Mouse (Mus musculus): Measurements from ENCODE around the gene Ccdc39. TPM values are rescaled to one million over a fixed set of nuclear protein-coding genes. Genes with fewer than 3 reads are reported as not detected.
A peak's percentile ranks its signal among the peaks of the same experiment; 100 is the strongest.

The Ccdc39 gene
- polyA plus RNA-seq (2016; fragmentation: Nextera tagmentation; extraction: Ambion mirVana) = 5.4 and 6.2 TPM in 2 replicates

GRCm38 (mm10) chr3:33843801-33844632, at the start of gene Ccdc39:
Gene Ccdc39, minus strand, starts transcription at chr3:33844310.
- H3K27me3 ChIP-seq = no peaks in the 10 kb centered on the region
- H3K4me1 ChIP-seq (replicated peaks) = peaks cover 5% of the 10 kb centered on the region
- 7% methylated on average over 26 of the region's 26 CpGs for WGBS
- H3K27ac ChIP-seq = no peak within 1 kb of the TSS
- peak within 1 kb of the TSS; percentile 88 for H3K4me2 ChIP-seq
- peak within 1 kb of the TSS; percentile 69 for H3K9ac ChIP-seq (replicated peaks)
- ATAC-seq (ENCODE audit: insufficient number of reproducible peaks, insufficient read depth, low FRiP score, low TSS enrichment, low read depth) = peak; percentile 75
- H3K4me3 ChIP-seq (replicated peaks) = peak within 1 kb of the TSS; percentile 54
- no peaks in the 10 kb centered on the region for H3K9me3 ChIP-seq
- H3K36me3 ChIP-seq = no peaks in the 10 kb centered on the region

DNA sequence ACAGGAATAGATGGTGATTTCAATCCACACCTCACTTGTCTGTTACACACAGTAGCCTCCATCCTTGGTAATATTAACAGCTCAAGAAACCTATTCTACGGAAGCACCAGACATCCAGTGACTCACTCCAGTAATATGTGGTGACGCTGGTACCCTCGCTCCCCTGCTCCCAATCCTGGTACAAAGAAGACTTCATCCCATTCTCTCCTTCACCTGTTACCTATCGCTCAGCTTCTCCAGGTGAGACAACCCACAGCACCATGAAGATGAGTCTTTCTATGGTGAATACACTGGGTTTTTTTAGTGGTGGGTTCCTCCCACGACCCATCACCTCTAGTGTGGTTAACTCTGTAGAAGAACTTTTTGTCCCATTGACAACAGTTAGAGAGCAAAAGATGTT, 49.3 kb upstream of the Ccdc39 start:
- Histone ChIP-seq H3K9me3 (no peaks in the 10 kb centered on the region), H3K4me3 (replicated peaks) (no peak overlapping the region), H3K27ac (no peak overlapping the region), H3K4me1 (replicated peaks) (no peaks in the 10 kb centered on the region; the same call in 1 of the 2 replicates), H3K9ac (replicated peaks) (no peak overlapping the region), H3K36me3 (no peaks in the 10 kb centered on the region), H3K4me2 (no peak overlapping the region), H3K27me3 (no peaks in the 10 kb centered on the region)
- 90% methylated on average over 5 of the region's 5 CpGs for WGBS
- ATAC-seq (ENCODE audit: insufficient number of reproducible peaks, insufficient read depth, low FRiP score, low TSS enrichment, low read depth) = no peak

GRCm38 (mm10) chr3:33887438-33887837, 43.3 kb upstream of the Ccdc39 start:
- H3K9ac ChIP-seq (replicated peaks) = no peak overlapping the region
- no peak for ATAC-seq (ENCODE audit: insufficient number of reproducible peaks, insufficient read depth, low FRiP score, low TSS enrichment, low read depth)
- no peaks in the 10 kb centered on the region; the same call in 1 of the 2 replicates for H3K4me1 ChIP-seq (replicated peaks)
- H3K4me2 ChIP-seq = no peak overlapping the region
- H3K36me3 ChIP-seq = no peaks in the 10 kb centered on the region
- no peaks in the 10 kb centered on the region for H3K27me3 ChIP-seq
- H3K27ac ChIP-seq = no peak overlapping the region
- 22% methylated on average over 8 of the region's 8 CpGs for WGBS
- no peaks in the 10 kb centered on the region for H3K9me3 ChIP-seq
- no peak overlapping the region for H3K4me3 ChIP-seq (replicated peaks)

DNA sequence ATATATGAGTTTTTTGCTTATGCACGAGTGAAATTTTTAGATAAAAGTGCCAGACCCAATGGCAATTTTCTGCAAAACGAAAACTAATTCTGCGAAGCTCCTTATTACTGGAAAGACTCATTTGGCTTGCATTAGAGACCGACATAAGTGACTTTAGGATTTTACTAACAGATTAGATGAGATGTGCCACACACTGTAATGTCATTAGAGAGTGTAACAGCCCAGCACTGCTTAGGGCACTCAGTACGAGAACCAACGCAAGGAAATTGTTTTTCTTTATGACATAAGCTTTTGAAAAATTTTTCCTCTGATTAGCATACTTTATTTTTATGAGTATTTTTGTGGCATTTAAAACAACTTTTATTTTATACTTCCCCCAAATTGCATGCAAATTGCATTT, 39.0 kb upstream of the Ccdc39 start:
- H3K4me3 ChIP-seq (replicated peaks) = no peak overlapping the region
- H3K9me3 ChIP-seq = no peaks in the 10 kb centered on the region
- no peak overlapping the region for H3K9ac ChIP-seq (replicated peaks)
- 82% methylated on average over 6 of the region's 6 CpGs for WGBS
- no peaks in the 10 kb centered on the region for H3K4me1 ChIP-seq (replicated peaks)
- no peaks in the 10 kb centered on the region for H3K27me3 ChIP-seq
- no peak overlapping the region for H3K4me2 ChIP-seq
- no peak for ATAC-seq (ENCODE audit: insufficient number of reproducible peaks, insufficient read depth, low FRiP score, low TSS enrichment, low read depth)
- H3K36me3 ChIP-seq = no peaks in the 10 kb centered on the region
- no peak overlapping the region for H3K27ac ChIP-seq

- H3K9me3 ChIP-seq = no peaks in the 10 kb centered on the region
- no peak for ATAC-seq (ENCODE audit: insufficient number of reproducible peaks, insufficient read depth, low FRiP score, low TSS enrichment, low read depth)
- no peaks in the 10 kb centered on the region for H3K4me1 ChIP-seq (replicated peaks)
- no peak overlapping the region for H3K27ac ChIP-seq
- WGBS = 82% methylated on average over 2 of the region's 2 CpGs
- no peak overlapping the region for H3K4me3 ChIP-seq (replicated peaks)
- H3K36me3 ChIP-seq = no peaks in the 10 kb centered on the region
- no peaks in the 10 kb centered on the region for H3K27me3 ChIP-seq
- no peak overlapping the region for H3K4me2 ChIP-seq
- H3K9ac ChIP-seq (replicated peaks) = no peak overlapping the region
Measured at GRCm38 (mm10) chr3:33882695-33883094, 38.6 kb upstream of the Ccdc39 start.

DNA sequence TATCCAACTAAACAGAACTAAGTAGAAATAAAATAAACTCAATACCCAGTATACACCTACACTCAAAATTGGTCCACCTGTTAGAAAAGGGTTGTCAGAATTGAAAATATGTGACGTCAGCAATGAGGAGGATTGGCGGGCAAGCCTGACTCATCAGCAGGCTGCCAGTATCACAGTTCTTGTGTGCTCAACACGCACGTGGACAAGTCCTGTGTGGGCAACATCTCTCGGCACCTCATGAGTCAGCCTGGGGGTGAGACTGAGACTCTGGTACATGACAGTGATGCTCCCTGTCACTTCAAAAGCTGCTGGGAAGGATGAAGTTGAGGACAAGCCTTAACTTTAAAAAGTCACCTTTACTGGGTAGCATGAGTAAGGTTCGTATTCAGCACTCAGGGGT, 34.6 kb upstream of the Ccdc39 start:
- no peak overlapping the region for H3K9ac ChIP-seq (replicated peaks)
- no peak overlapping the region for H3K4me2 ChIP-seq
- ATAC-seq (ENCODE audit: insufficient number of reproducible peaks, insufficient read depth, low FRiP score, low TSS enrichment, low read depth) = no peak
- no peaks in the 10 kb centered on the region for H3K9me3 ChIP-seq
- H3K4me3 ChIP-seq (replicated peaks) = no peak overlapping the region
- no peaks in the 10 kb centered on the region for H3K36me3 ChIP-seq
- no peak overlapping the region for H3K27ac ChIP-seq
- H3K27me3 ChIP-seq = no peaks in the 10 kb centered on the region
- no peaks in the 10 kb centered on the region for H3K4me1 ChIP-seq (replicated peaks)
- WGBS = 85% methylated on average over 6 of the region's 6 CpGs

DNA sequence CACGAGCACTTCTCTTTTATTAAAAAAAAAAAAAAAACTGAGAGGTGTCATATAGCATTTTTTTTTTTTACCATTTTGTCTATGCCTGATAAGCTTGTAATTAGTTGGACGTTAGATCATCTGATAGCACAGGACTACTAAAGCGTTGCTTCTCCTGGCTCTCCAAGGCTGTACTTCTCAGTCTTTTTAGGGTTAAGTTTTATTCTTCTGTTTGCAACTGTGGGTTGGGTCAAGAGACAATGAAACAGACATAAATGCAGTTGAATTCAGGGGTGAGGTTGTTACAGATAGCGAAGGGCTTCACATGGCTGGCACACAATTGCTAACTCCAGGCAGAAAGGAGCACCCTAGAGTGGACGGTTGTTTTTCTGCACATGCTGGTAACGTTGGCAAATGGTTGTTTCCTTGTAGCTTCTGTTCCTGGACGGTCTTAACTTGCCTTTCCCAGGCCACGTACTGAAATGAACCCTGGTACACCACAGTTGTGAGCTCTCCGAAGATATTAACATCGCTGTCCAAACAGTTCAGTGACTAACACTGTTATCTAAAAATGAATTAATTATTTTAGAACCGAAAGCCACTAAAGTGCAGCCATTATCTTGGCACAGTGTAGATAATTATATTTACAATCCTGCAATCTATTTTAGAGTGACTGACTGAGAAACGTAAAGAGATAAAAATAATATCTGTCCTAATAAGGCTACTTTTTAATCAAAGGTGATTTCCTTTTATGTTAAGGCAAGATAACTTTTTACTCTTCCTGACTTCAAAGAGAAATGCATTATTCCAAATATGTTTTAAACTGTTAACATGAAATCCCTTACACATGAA, 30.6 kb upstream of the Ccdc39 start:
- Histone ChIP-seq H3K27me3 (no peaks in the 10 kb centered on the region), H3K4me2 (no peak overlapping the region), H3K4me3 (replicated peaks) (no peak overlapping the region), H3K9ac (replicated peaks) (no peak overlapping the region), H3K27ac (no peak overlapping the region), H3K36me3 (no peaks in the 10 kb centered on the region), H3K4me1 (replicated peaks) (no peaks in the 10 kb centered on the region), H3K9me3 (no peaks in the 10 kb centered on the region)
- ATAC-seq (ENCODE audit: insufficient number of reproducible peaks, insufficient read depth, low FRiP score, low TSS enrichment, low read depth) = no peak
- 84% methylated on average over 12 of the region's 12 CpGs for WGBS

GRCm38 (mm10) chr3:33873837-33874236, 29.7 kb upstream of the Ccdc39 start:
- no peak overlapping the region for H3K27ac ChIP-seq
- H3K4me3 ChIP-seq (replicated peaks) = no peak overlapping the region
- no peaks in the 10 kb centered on the region for H3K4me1 ChIP-seq (replicated peaks)
- H3K9me3 ChIP-seq = no peaks in the 10 kb centered on the region
- H3K9ac ChIP-seq (replicated peaks) = no peak overlapping the region
- no peak overlapping the region for H3K4me2 ChIP-seq
- no peaks in the 10 kb centered on the region for H3K36me3 ChIP-seq
- H3K27me3 ChIP-seq = no peaks in the 10 kb centered on the region
- 58% methylated on average over 7 of the region's 7 CpGs for WGBS
- no peak for ATAC-seq (ENCODE audit: insufficient number of reproducible peaks, insufficient read depth, low FRiP score, low TSS enrichment, low read depth)

GRCm38 (mm10) chr3:33873366-33873765, 29.3 kb upstream of the Ccdc39 start:
- 81% methylated on average over 8 of the region's 8 CpGs for WGBS
- no peak overlapping the region for H3K27ac ChIP-seq
- H3K27me3 ChIP-seq = no peaks in the 10 kb centered on the region
- no peaks in the 10 kb centered on the region for H3K4me1 ChIP-seq (replicated peaks)
- H3K36me3 ChIP-seq = no peaks in the 10 kb centered on the region
- no peak overlapping the region for H3K9ac ChIP-seq (replicated peaks)
- no peaks in the 10 kb centered on the region for H3K9me3 ChIP-seq
- no peak overlapping the region for H3K4me3 ChIP-seq (replicated peaks)
- H3K4me2 ChIP-seq = no peak overlapping the region
- no peak for ATAC-seq (ENCODE audit: insufficient number of reproducible peaks, insufficient read depth, low FRiP score, low TSS enrichment, low read depth)

GRCm38 (mm10) chr3:33864000-33864540, 20.0 kb upstream of the Ccdc39 start:
- no peak for ATAC-seq (ENCODE audit: insufficient number of reproducible peaks, insufficient read depth, low FRiP score, low TSS enrichment, low read depth)
- Histone ChIP-seq H3K9me3 (no peaks in the 10 kb centered on the region), H3K27me3 (no peaks in the 10 kb centered on the region), H3K4me1 (replicated peaks) (no peaks in the 10 kb centered on the region), H3K9ac (replicated peaks) (no peak overlapping the region), H3K4me2 (no peak overlapping the region), H3K27ac (no peak overlapping the region), H3K4me3 (replicated peaks) (no peak overlapping the region), H3K36me3 (no peaks in the 10 kb centered on the region)

GRCm38 (mm10) chr3:33858939-33859338, 14.8 kb upstream of the Ccdc39 start:
- Histone ChIP-seq H3K4me1 (replicated peaks) (no peaks in the 10 kb centered on the region), H3K27me3 (no peaks in the 10 kb centered on the region), H3K9ac (replicated peaks) (no peak overlapping the region), H3K27ac (no peak overlapping the region), H3K4me2 (no peak overlapping the region), H3K36me3 (no peaks in the 10 kb centered on the region), H3K4me3 (replicated peaks) (no peak overlapping the region), H3K9me3 (no peaks in the 10 kb centered on the region)
- no peak for ATAC-seq (ENCODE audit: insufficient number of reproducible peaks, insufficient read depth, low FRiP score, low TSS enrichment, low read depth)
- WGBS = 67% methylated on average over 3 of the region's 3 CpGs
